Mouse (Mus musculus) lung, embryonic 16.5 days (tissue): ENCODE results near the gene Il24. TPM values are rescaled to one million over a fixed set of nuclear protein-coding genes. Genes with fewer than 3 reads are reported as not detected.

Source experiments
- ATAC-seq: fragments of 200-750 bp; cut with Nextera tagmentation; 2 replicates; pipeline ENCODE4 v1.8.0; 2017; ENCODE audit warnings: low read depth, mild to moderate bottlenecking, moderate library complexity
- H3K27ac ChIP-seq: fragments of 300-500 bp; sonication (generic); 2 replicates; pipeline ENCODE4 v1.5.1; 2014; ENCODE audit warnings: mild to moderate bottlenecking, control low read depth, low read length
- H3K27me3 ChIP-seq: fragments of 300-500 bp; sonication (generic); 2 replicates; pipeline ENCODE4 v1.6.1; 2014; ENCODE audit warnings: low read depth, low read length, mixed read lengths; ENCODE audit not compliant: control insufficient read depth, insufficient read depth
- H3K36me3 ChIP-seq: fragments of 300-500 bp; sonication (generic); 2 replicates; pipeline ENCODE4 v1.6.1; 2014; ENCODE audit warnings: low read length; ENCODE audit not compliant: control insufficient read depth, insufficient read depth
- H3K4me1 ChIP-seq: fragments of 300-500 bp; sonication (generic); replicated peaks from 2 replicates; pipeline ENCODE4 v1.6.1; 2014; ENCODE audit warnings: low read length, mixed read lengths; ENCODE audit not compliant: control insufficient read depth, insufficient read depth
- H3K4me2 ChIP-seq: fragments of 300-500 bp; sonication (generic); 2 replicates; pipeline ENCODE4 v1.6.1; 2014; ENCODE audit warnings: low read depth, low read length, control low read depth
- H3K4me3 ChIP-seq: fragments of 300-500 bp; sonication (generic); 2 replicates; pipeline ENCODE4 v1.5.1; 2014; ENCODE audit warnings: mild to moderate bottlenecking, low read length, control low read depth
- H3K9ac ChIP-seq: fragments of 300-500 bp; sonication (generic); 2 replicates; pipeline ENCODE4 v1.6.1; 2014; ENCODE audit warnings: low read length, control low read depth
- H3K9me3 ChIP-seq: fragments of 300-500 bp; sonication (generic); 2 replicates; pipeline ENCODE4 v1.6.1; 2016; ENCODE audit warnings: low read length; ENCODE audit not compliant: control insufficient read depth
- WGBS: fragments of 180-500 bp; shearing (Covaris S2); extraction: QIAGEN DNeasy Blood & Tissue Kit; methylation state at CpG from one replicate; pipeline ENCODE4 v1.1.7; 2014; 5-methylcytosine and 5-hydroxymethylcytosine counted together
- polyA plus RNA-seq: library from polyadenylated mRNA; unstranded; fragments of >200 nt; fragmentation: Nextera tagmentation; extraction: Ambion mirVana; gene quantifications from 2 replicates; pipeline ENCODE4 v1.2.1, GENCODE M21; 2015

Il24 gene
- polyA plus RNA-seq, 1 experiment from 2014 or later = not detected

DNA sequence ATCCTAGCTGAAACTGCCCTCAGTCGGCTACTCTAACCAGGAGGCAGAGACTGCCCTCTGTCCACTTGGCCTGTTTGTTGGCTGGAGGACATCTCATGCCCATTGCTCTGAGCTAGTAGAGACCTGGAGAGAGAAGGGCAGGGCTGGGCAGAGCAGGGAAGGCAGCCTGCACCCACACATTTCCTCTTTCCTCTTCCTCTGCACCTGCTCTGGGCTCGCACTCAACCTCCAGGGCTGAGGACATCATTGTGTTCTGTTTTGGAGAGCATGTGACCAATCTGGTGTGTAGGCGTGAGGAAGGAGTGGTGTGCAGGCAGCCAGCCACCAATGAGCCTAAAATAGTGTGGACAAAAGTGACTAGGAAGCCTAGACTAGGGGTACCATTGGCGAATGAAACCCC is 23.0 kb downstream of the Il24 start:
- H3K4me3 ChIP-seq = no peak overlapping the region
- no peak overlapping the region for H3K9ac ChIP-seq
- ATAC-seq = no peak
- no peaks in the 10 kb centered on the region for H3K27me3 ChIP-seq
- H3K27ac ChIP-seq = no peak overlapping the region
- H3K36me3 ChIP-seq = no peaks in the 10 kb centered on the region
- no peaks in the 10 kb centered on the region for H3K4me1 ChIP-seq
- H3K9me3 ChIP-seq = no peaks in the 10 kb centered on the region
- H3K4me2 ChIP-seq = no peak overlapping the region
- WGBS = 72% methylated on average over 4 of the region's 4 CpGs

DNA sequence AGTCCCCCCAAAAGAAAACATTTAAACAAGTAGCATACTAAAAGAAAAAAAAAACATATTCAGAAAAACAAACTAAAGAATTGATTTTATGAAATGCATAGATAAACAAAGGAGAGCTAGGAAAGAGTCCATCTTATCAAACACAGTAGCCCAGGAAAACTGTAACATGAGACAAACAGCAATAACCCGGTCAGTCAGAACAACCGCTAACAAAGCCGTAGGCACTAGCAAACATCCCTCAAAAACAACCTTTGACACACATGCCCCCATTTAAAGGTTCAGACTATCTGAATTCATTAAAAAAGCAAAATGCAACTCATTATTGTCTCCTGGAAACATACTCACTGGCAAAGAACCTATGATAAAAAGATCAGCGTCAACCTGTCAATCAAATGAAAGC is 29.8 kb downstream of the Il24 start:
- no peaks in the 10 kb centered on the region for H3K4me1 ChIP-seq
- no peak overlapping the region for H3K27ac ChIP-seq
- H3K4me2 ChIP-seq = no peak overlapping the region
- H3K27me3 ChIP-seq = no peaks in the 10 kb centered on the region
- H3K9ac ChIP-seq = no peak overlapping the region
- H3K36me3 ChIP-seq = no peaks in the 10 kb centered on the region
- ATAC-seq = no peak
- H3K4me3 ChIP-seq = no peak overlapping the region
- 75% methylated on average over 4 of the region's 4 CpGs for WGBS
- H3K9me3 ChIP-seq = no peaks in the 10 kb centered on the region

DNA sequence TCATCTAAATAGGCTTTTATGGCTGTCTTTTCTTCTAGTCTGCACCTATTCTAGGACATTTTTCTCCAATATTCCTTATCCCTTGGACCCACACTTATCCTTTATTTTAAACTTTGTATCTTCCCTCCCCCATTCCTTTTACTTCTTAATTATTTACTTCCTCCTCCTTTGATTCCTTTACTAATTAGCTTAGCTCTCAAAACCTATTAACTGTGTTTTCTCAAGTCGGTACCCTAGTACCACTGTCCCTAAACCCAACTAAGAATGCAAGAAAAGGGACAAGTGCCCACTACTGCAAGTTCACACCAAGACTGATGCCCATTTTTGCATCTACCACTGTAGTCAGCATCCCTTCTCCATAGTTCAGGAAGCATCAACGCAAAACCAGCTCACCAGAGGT is 31.5 kb downstream of the Il24 start:
- no peak overlapping the region for H3K27ac ChIP-seq
- H3K36me3 ChIP-seq = no peaks in the 10 kb centered on the region
- H3K4me2 ChIP-seq = no peak overlapping the region
- H3K27me3 ChIP-seq = no peaks in the 10 kb centered on the region
- WGBS = 74% methylated on average over 2 of the region's 2 CpGs
- H3K9ac ChIP-seq = no peak overlapping the region
- no peaks in the 10 kb centered on the region for H3K9me3 ChIP-seq
- no peak for ATAC-seq
- H3K4me3 ChIP-seq = no peak overlapping the region
- no peaks in the 10 kb centered on the region for H3K4me1 ChIP-seq

DNA sequence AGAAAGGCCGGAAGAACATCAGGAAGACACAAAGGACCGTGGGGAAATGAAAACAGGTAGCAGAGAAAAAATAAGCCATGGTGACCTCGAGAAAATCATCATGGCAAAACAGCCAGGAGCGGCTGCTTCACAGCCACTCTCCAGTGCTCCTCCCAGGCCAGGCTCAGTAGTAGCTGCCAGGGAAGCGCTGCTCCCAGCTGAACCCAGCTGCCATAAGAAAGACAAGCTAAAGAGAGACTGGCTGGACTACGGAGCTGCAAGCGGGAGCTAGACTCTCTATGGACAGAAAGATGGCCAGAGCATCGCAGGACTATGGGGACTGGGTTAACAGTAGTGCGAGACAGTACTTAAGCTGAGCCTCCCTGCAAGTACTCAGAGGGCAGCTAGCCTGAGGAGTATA is 32.4 kb downstream of the Il24 start:
- H3K4me1 ChIP-seq = no peaks in the 10 kb centered on the region
- H3K9ac ChIP-seq = no peak overlapping the region
- no peaks in the 10 kb centered on the region for H3K36me3 ChIP-seq
- no peak overlapping the region for H3K4me3 ChIP-seq
- no peak overlapping the region for H3K4me2 ChIP-seq
- no peak for ATAC-seq
- 77% methylated on average over 9 of the region's 9 CpGs for WGBS
- H3K9me3 ChIP-seq = no peaks in the 10 kb centered on the region
- H3K27ac ChIP-seq = no peak overlapping the region
- no peaks in the 10 kb centered on the region for H3K27me3 ChIP-seq

DNA sequence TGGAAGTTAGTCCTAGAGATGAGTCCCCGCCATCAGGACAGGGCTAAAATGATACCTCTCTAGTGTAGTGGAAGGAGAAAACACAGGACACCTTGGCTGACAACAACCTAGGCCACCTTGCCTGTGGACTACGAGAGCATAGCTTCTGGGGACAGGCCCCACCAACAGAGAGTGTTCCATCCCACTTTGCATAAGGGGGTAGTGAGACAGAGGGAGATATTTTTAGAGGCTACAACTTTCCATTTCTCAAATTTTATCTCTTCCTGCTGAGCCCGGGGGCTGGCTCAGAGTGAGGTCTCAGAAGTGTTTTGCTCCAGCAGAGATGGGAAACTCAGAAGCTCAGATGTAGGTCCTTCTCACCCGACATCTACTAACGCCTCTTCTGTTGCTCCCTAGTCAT is 36.8 kb downstream of the Il24 start:
- Histone ChIP-seq H3K4me2 (no peak overlapping the region), H3K27me3 (no peaks in the 10 kb centered on the region), H3K4me3 (no peak overlapping the region), H3K9me3 (no peaks in the 10 kb centered on the region), H3K4me1 (no peaks in the 10 kb centered on the region), H3K36me3 (no peaks in the 10 kb centered on the region), H3K9ac (no peak overlapping the region), H3K27ac (no peak overlapping the region)
- 71% methylated on average over 5 of the region's 5 CpGs for WGBS
- ATAC-seq = no peak

DNA sequence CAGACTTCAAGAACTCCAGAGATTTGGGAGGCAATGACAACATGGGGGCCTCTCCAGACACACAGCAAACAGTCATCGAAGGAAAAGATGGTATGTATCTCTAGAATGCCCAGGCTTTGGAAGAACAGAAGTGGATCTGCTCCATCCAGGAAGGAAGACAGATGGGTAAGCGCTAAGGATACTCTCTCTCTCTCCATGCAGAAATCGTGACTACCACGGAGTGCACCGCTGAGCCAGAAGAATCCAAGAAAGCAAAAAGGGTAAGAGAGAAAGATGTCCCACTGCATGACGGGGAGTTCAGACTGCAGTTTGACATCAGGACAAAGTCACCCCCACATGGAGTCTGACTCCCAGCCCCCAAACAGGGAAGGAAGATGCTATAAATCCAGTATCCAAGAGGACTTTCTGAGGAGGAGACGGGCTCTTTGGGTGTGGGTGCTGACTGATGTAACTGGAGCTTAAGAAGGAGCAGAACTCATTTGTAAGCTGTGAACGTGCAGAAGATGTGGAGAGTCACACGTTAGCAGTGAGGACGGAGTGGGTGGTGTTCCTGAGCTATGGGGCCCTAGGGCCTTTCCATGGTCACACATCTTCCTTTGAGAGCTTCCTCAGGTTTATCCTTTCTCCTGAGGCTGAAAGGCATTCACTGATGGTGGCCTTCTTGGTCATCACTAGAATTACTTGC is 37.6 kb downstream of the Il24 start:
- Histone ChIP-seq H3K4me3 (no peak overlapping the region), H3K9me3 (no peaks in the 10 kb centered on the region), H3K4me1 (no peaks in the 10 kb centered on the region), H3K36me3 (no peaks in the 10 kb centered on the region), H3K4me2 (no peak overlapping the region), H3K9ac (no peak overlapping the region), H3K27me3 (no peaks in the 10 kb centered on the region), H3K27ac (no peak overlapping the region)
- no peak for ATAC-seq
- WGBS = 89% methylated on average over 10 of the region's 10 CpGs

DNA sequence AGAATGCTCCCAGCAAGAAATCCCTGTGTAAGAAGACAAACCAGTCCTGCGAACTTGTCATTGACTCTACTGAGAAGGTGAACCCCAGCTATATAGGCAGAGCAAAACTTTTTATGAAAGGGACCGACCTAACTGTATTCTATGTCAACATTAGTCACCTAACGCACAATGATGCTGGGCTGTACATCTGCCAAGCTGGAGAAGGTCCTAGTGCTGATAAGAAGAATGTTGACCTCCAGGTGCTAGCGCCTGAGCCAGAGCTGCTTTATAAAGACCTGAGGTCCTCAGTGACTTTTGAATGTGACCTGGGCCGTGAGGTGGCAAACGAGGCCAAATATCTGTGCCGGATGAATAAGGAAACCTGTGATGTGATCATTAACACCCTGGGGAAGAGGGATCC is 42.7 kb downstream of the Il24 start:
- WGBS = 77% methylated on average over 7 of the region's 7 CpGs
- no peak overlapping the region for H3K4me2 ChIP-seq
- ATAC-seq = no peak

DNA sequence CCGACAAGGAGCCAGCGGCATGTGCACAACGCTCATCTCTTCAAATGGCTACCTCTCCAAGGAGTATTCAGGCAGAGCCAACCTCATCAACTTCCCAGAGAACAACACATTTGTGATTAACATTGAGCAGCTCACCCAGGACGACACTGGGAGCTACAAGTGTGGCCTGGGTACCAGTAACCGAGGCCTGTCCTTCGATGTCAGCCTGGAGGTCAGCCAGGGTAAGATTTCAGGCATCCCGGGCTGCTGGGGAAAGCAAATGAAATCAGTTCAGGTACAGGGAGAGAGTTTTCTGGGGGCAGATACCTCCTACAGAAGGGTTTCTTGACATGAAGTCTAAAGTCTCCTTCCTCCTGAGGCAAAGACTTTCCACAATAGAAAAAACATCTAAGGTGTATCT is 45.6 kb downstream of the Il24 start:
- WGBS = 84% methylated on average over 7 of the region's 7 CpGs
- H3K9ac ChIP-seq = no peak overlapping the region
- H3K27ac ChIP-seq = no peak overlapping the region
- no peaks in the 10 kb centered on the region for H3K27me3 ChIP-seq
- no peaks in the 10 kb centered on the region for H3K9me3 ChIP-seq
- no peak overlapping the region for H3K4me2 ChIP-seq
- peaks cover 2% of the 10 kb centered on the region; the same call in 1 of the 2 replicates for H3K4me1 ChIP-seq
- H3K4me3 ChIP-seq = no peak overlapping the region
- ATAC-seq = no peak
- H3K36me3 ChIP-seq = no peaks in the 10 kb centered on the region

More for the DNA sequence above, 42.7 kb downstream of the Il24 start:
- Histone ChIP-seq H3K9ac (no peak overlapping the region), H3K27me3 (no peaks in the 10 kb centered on the region), H3K27ac (no peak overlapping the region), H3K4me3 (no peak overlapping the region), H3K36me3 (no peaks in the 10 kb centered on the region), H3K9me3 (no peaks in the 10 kb centered on the region), H3K4me1 (peaks cover 2% of the 10 kb centered on the region; the same call in 1 of the 2 replicates)

DNA sequence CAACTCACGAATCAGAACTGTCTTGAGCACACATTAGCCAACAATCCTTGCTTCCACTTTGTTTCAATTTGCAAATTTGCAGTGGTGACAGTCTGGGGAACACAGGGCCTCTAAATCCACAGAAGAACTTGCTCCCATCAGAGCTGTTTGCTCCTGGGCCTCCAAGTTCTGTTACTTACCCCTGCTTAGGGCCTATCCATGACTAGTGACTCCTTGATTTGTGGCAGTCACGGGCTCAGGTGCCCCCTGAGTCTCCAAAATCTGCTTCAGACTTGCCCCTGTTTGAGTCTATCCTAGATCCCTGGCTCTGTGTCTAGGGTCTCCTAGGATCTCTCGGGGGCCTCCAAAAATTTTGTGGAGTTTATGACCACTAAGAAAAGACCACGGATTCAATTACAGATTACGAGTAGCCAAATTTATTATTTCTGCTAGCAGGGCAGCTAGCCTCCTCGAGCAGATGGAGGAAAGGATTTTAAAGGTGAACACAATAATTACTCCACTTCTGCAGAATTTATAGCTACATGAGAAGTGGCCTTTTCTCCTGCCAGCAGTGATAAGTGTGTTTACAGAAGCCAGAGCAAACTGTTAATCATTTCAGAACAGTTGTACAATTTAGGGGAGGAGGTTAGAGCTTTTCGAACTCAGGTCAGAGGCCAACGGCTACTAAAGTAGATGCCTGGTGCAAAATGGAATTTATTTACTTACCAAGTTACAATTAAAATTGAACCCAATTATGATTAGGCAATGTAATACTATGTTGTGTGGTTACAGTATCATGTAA is 46.5 kb downstream of the Il24 start:
- H3K9ac ChIP-seq = no peak overlapping the region
- no peak overlapping the region for H3K27ac ChIP-seq
- H3K4me1 ChIP-seq = peaks cover 2% of the 10 kb centered on the region; the same call in 1 of the 2 replicates
- H3K27me3 ChIP-seq = no peaks in the 10 kb centered on the region
- no peak overlapping the region for H3K4me3 ChIP-seq
- 33% methylated on average over 8 of the region's 8 CpGs for WGBS
- no peaks in the 10 kb centered on the region for H3K9me3 ChIP-seq
- no peak for ATAC-seq
- H3K4me2 ChIP-seq = no peak overlapping the region
- no peaks in the 10 kb centered on the region for H3K36me3 ChIP-seq
